Mouse (Mus musculus) natural killer cell, adult 2 months (primary cell): ENCODE results near the gene Otop2.

Experiments used
- DNase-seq, 2 experiments: peaks; one replicate each; pipeline ENCODE4 v3.0.0; 2022; ENCODE audit warnings: low spot score in 2 of 2

Gene Otop2

GRCm38 (mm10) chr11:115298160-115298559 lies 8.8 kb upstream of the Otop2 start:
- DNase-seq = no peak

GRCm38 (mm10) chr11:115300745-115301144 lies 6.2 kb upstream of the Otop2 start:
- DNase-seq = no peak

- DNase-seq = no peak
Measured at GRCm38 (mm10) chr11:115301351-115301750, 5.6 kb upstream of the Otop2 start.

- DNase-seq = no peak
Measured at GRCm38 (mm10) chr11:115303167-115303566, 3.8 kb upstream of the Otop2 start.

GRCm38 (mm10) chr11:115308781-115309180 lies 1.8 kb downstream of the Otop2 start:
- no peak for DNase-seq

- no peak for DNase-seq
Measured at GRCm38 (mm10) chr11:115314249-115314648, 7.3 kb downstream of the Otop2 start.

GRCm38 (mm10) chr11:115317204-115317603 lies 10.2 kb downstream of the Otop2 start:
- no peak for DNase-seq

- DNase-seq = no peak
Measured at GRCm38 (mm10) chr11:115318245-115319027, 11.5 kb downstream of the Otop2 start.

GRCm38 (mm10) chr11:115319704-115320383 lies 12.9 kb downstream of the Otop2 start:
- no peak for DNase-seq

- peak; percentile 44 to 55 for DNase-seq
Measured at GRCm38 (mm10) chr11:115321906-115322693, 15.1 kb downstream of the Otop2 start, which contains the start of gene Ush1g. Ush1g (minus strand) TSS chr11:115322041.

- DNase-seq = no peak
Measured at GRCm38 (mm10) chr11:115323354-115323753, 16.4 kb downstream of the Otop2 start.

- no peak for DNase-seq
Measured at GRCm38 (mm10) chr11:115326730-115327129, 19.8 kb downstream of the Otop2 start.

- no peak for DNase-seq
Measured at GRCm38 (mm10) chr11:115329339-115329738, 22.4 kb downstream of the Otop2 start.

- DNase-seq = no peak
Measured at GRCm38 (mm10) chr11:115334531-115334930, 27.6 kb downstream of the Otop2 start, which contains the start of gene Otop3. Otop3 (plus strand) TSS chr11:115334731.

- no peak for DNase-seq
Measured at GRCm38 (mm10) chr11:115335223-115335622, 28.3 kb downstream of the Otop2 start.

GRCm38 (mm10) chr11:115336115-115336514 lies 29.2 kb downstream of the Otop2 start:
- DNase-seq = no peak

GRCm38 (mm10) chr11:115337350-115337749 lies 30.4 kb downstream of the Otop2 start:
- DNase-seq = no peak

- no peak for DNase-seq
Measured at GRCm38 (mm10) chr11:115337826-115338225, 30.9 kb downstream of the Otop2 start.

GRCm38 (mm10) chr11:115341246-115341645 lies 34.3 kb downstream of the Otop2 start:
- DNase-seq = no peak

GRCm38 (mm10) chr11:115341866-115342265 lies 34.9 kb downstream of the Otop2 start:
- DNase-seq = no peak

- DNase-seq = no peak
Measured at GRCm38 (mm10) chr11:115344967-115345366, 38.0 kb downstream of the Otop2 start.

GRCm38 (mm10) chr11:115345515-115345914 lies 38.6 kb downstream of the Otop2 start:
- no peak for DNase-seq
